Mouse (Mus musculus): ENCODE measurements at regions not wholly inside any gene's neighbourhood (a gene's known extent, or its start where the extent isn't known, plus 50 kb on each side); places are given as distances from the start of the nearest gene placed in this dataset.

DNA sequence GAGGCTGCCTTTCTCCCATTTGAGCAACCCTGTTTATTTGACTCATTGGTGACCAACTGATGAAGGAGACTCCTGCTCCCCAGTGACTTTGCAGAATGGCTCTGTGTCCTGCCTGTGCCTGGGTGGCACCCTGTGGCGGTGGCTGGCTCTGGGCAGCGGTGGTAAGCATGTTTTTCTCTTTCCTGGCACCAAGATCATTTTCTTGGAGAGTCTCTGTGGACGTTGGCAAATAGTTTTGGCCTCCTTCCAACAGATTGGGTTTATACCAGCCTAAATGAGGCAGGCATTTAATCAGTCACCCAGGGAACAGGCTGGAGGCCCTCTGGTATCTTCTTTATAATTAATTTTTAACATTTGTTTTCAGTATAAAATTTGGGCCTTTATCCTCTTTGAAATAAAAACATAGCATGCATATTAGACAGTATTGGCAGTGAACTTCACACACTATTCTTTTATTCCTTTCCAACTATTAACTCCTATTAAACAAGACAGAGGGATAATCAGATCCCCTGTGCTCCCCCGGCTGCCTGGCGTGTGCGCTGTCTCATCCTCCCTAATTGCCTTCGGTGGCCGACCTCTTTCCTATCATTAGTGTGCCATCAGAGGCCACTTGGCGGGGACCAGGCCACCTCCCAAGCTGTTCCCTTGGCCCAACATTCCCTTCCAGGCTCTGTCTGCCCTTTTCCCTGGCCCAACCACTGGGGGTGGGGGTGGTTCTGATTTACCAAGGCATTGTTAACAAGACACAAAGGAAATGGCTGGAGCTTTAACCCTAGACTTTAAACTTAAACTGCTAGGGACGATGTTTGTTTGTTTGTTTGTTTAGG is 111.8 kb upstream of the Topaz1 start:
- Histone ChIP-seq H3K27ac (ENCODE audit: insufficient read depth, low read depth, low read length) (no peak overlapping the region), H3K36me3 (ENCODE audit: control insufficient read depth, insufficient read depth, low read length) (no peaks in the 10 kb centered on the region), H3K27me3 (ENCODE audit: control insufficient read depth, insufficient read depth, low read length) (no peaks in the 10 kb centered on the region), H3K4me3 (ENCODE audit: low read depth, low read length) (no peak overlapping the region), H3K4me1 (ENCODE audit: control insufficient read depth, insufficient read depth, insufficient read length, low read length) (no peaks in the 10 kb centered on the region)
- TF ChIP-seq POLR2A (IDR thresholded peaks at IDR 0.05; ENCODE audit: low read depth, low read length) (no peak), CTCF (IDR thresholded peaks at IDR 0.05; ENCODE audit: extremely low read depth, insufficient read length, insufficient replicate concordance, low read depth, low read length) (no peak)
- WGBS = 26% methylated on average over 10 of the region's 10 CpGs

DNA sequence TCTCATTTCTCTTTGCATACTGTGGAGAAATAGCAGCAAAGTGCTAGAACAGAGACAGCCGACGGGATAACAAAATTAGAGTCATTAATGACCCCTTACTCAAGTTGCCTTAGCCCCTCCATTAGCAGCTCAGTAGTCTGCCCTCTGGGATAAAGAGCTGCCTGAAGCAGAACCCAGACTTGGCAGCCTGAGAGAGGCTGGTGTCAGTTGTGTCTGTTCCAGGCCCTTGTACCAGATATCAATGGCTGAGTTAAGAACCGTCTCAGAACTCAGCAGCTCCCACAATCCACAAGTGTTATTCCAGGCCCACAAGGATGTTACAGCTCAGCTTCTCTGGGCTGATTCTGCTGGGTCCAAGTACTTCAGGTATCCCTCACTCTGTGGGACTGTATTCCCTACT is 109.6 kb upstream of the Topaz1 start:
- H3K4me1 ChIP-seq (ENCODE audit: control insufficient read depth, insufficient read depth, insufficient read length, low read length) = no peaks in the 10 kb centered on the region
- H3K4me3 ChIP-seq (ENCODE audit: low read depth, low read length) = no peak overlapping the region
- no peaks in the 10 kb centered on the region for H3K36me3 ChIP-seq (ENCODE audit: control insufficient read depth, insufficient read depth, low read length)
- no peak for TF ChIP-seq POLR2A (IDR thresholded peaks at IDR 0.05; ENCODE audit: low read depth, low read length)
- TF ChIP-seq CTCF (IDR thresholded peaks at IDR 0.05; ENCODE audit: extremely low read depth, insufficient read length, insufficient replicate concordance, low read depth, low read length) = no peak
- H3K27ac ChIP-seq (ENCODE audit: insufficient read depth, low read depth, low read length) = no peak overlapping the region
- WGBS = 68% methylated on average over 3 of the region's 3 CpGs
- H3K27me3 ChIP-seq (ENCODE audit: control insufficient read depth, insufficient read depth, low read length) = 0 out of 2 replicates have a peak, but pooled peaks cover 3% of the 10 kb centered on the region

DNA sequence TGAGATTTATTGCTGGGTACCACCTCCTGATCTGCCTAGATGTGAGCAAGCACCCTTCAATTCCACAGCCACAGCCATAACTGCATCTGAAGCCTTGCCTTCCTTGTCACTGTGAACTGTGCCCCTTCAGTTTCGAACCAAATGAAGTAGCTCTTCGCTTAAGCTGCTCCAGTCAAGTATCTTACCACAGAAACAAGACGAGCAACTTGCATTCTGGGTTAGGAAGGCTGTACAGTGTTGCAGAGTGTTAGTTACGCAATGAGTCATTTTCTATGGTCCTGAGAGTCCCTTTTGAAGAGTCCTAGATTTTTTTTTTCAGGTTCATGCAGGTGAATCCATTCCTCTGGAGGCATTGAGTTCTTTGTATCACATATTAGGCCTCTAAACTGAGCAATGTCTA is 107.9 kb upstream of the Topaz1 start:
- peaks cover 8% of the 10 kb centered on the region; the same call in 1 of the 2 replicates for H3K27me3 ChIP-seq (ENCODE audit: control insufficient read depth, insufficient read depth, low read length)
- no peaks in the 10 kb centered on the region for H3K36me3 ChIP-seq (ENCODE audit: control insufficient read depth, insufficient read depth, low read length)
- no peak for TF ChIP-seq POLR2A (IDR thresholded peaks at IDR 0.05; ENCODE audit: low read depth, low read length)
- no peak for TF ChIP-seq CTCF (IDR thresholded peaks at IDR 0.05; ENCODE audit: extremely low read depth, insufficient read length, insufficient replicate concordance, low read depth, low read length)
- H3K4me1 ChIP-seq (ENCODE audit: control insufficient read depth, insufficient read depth, insufficient read length, low read length) = no peaks in the 10 kb centered on the region
- H3K27ac ChIP-seq (ENCODE audit: insufficient read depth, low read depth, low read length) = no peak overlapping the region
- WGBS = 72% methylated on average over 4 of the region's 4 CpGs
- H3K4me3 ChIP-seq (ENCODE audit: low read depth, low read length) = no peak overlapping the region

DNA sequence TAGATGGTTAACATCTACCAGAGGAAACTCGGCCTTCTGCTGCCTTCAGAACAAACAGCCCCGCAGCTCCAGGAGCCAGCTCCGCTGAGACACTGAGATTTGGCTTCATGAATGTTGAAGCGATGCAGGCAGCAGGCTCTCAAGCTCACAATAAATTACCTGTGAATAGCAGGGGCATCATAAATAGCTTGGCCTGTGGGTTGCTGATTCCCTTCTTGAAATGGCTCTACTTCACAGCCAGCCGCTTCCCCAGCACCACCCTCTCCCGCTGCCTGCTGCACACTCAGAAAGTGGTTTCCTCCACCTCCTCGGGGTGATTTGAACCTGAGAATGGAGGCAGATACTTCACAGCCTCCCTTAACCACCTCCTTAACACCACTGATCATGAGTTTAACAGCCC is 104.2 kb upstream of the Topaz1 start:
- Histone ChIP-seq H3K36me3 (ENCODE audit: control insufficient read depth, insufficient read depth, low read length) (no peaks in the 10 kb centered on the region), H3K4me3 (ENCODE audit: low read depth, low read length) (no peak overlapping the region), H3K27me3 (ENCODE audit: control insufficient read depth, insufficient read depth, low read length) (peaks cover 8% of the 10 kb centered on the region; the same call in 1 of the 2 replicates), H3K4me1 (ENCODE audit: control insufficient read depth, insufficient read depth, insufficient read length, low read length) (no peaks in the 10 kb centered on the region), H3K27ac (ENCODE audit: insufficient read depth, low read depth, low read length) (no peak overlapping the region)
- 46% methylated on average over 7 of the region's 7 CpGs for WGBS
- TF ChIP-seq POLR2A (IDR thresholded peaks at IDR 0.05; ENCODE audit: low read depth, low read length) = no peak
- TF ChIP-seq CTCF (IDR thresholded peaks at IDR 0.05; ENCODE audit: extremely low read depth, insufficient read length, insufficient replicate concordance, low read depth, low read length) = no peak

DNA sequence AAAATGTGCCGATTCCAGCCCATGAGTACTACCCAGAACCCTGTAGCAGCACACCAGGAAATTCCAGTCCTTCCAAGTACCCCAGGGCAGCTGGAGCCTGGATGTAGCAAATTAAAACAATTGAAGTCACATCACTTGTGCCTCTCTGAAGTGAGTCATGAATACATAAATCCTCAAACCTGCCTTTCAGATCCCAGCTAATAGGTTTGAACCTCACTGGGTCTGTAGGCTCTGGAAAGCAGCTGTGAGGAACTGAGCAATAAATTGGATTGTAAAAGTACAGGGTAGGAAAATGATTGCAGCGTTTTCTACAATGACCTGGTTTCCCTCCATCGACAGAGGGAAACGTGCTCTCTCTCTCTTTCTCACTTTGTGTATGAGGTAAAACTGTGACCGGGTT is 101.6 kb upstream of the Topaz1 start:
- 55% methylated on average over 5 of the region's 5 CpGs for WGBS
- no peaks in the 10 kb centered on the region for H3K4me1 ChIP-seq (ENCODE audit: control insufficient read depth, insufficient read depth, insufficient read length, low read length)
- no peak overlapping the region for H3K4me3 ChIP-seq (ENCODE audit: low read depth, low read length)
- peaks cover 8% of the 10 kb centered on the region; the same call in 1 of the 2 replicates for H3K27me3 ChIP-seq (ENCODE audit: control insufficient read depth, insufficient read depth, low read length)
- no peaks in the 10 kb centered on the region for H3K36me3 ChIP-seq (ENCODE audit: control insufficient read depth, insufficient read depth, low read length)
- H3K27ac ChIP-seq (ENCODE audit: insufficient read depth, low read depth, low read length) = no peak overlapping the region
- no peak for TF ChIP-seq POLR2A (IDR thresholded peaks at IDR 0.05; ENCODE audit: low read depth, low read length)
- TF ChIP-seq CTCF (IDR thresholded peaks at IDR 0.05; ENCODE audit: extremely low read depth, insufficient read length, insufficient replicate concordance, low read depth, low read length) = no peak

DNA sequence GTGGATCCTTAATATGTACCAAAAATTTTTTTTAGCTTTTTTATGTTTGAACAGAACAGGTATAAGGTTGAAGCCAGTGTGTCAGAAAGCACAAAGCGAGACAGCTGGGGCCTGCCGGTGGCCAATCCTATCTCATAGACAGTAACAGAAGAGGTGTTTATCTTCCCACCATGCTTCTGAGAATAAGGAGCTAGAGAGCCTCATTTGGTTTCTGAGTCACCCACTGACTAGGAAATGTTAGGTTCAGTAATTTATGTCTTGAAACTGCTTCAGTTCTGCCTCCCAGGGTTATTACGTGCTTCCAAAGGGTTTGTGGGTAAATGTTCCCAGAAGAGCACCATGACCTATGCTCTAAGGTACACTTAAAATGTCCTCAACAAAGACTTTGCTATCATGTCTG is 96.3 kb upstream of the Topaz1 start:
- TF ChIP-seq POLR2A (IDR thresholded peaks at IDR 0.05; ENCODE audit: low read depth, low read length) (no peak), CTCF (IDR thresholded peaks at IDR 0.05; ENCODE audit: extremely low read depth, insufficient read length, insufficient replicate concordance, low read depth, low read length) (no peak)
- Histone ChIP-seq H3K27ac (ENCODE audit: insufficient read depth, low read depth, low read length) (no peak overlapping the region), H3K4me3 (ENCODE audit: low read depth, low read length) (no peak overlapping the region), H3K36me3 (ENCODE audit: control insufficient read depth, insufficient read depth, low read length) (no peaks in the 10 kb centered on the region), H3K4me1 (ENCODE audit: control insufficient read depth, insufficient read depth, insufficient read length, low read length) (no peaks in the 10 kb centered on the region), H3K27me3 (ENCODE audit: control insufficient read depth, insufficient read depth, low read length) (no peaks in the 10 kb centered on the region)
- WGBS = 75% methylated on average over 3 of the region's 3 CpGs

DNA sequence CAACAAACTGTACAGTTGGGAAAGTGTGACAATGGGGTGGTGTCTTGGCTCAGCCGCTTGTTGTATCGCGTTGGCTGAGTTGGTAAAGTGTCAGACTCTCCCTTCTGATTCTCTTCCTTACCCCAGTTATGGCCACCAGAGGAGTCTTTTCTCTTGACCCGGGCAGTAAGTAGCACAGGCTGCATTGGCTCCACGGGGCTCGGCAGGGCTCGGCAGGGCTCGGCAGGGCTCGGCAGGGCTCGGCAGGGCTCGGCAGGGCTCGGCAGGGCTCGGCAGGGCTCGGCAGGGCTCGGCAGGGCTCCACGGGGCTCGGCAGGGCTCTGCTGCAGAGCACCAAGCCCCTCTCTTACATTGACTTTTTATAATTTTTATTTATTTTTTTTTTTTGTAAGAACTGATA is 91.6 kb upstream of the Topaz1 start:
- Histone ChIP-seq H3K27me3 (ENCODE audit: control insufficient read depth, insufficient read depth, low read length) (no peaks in the 10 kb centered on the region), H3K36me3 (ENCODE audit: control insufficient read depth, insufficient read depth, low read length) (no peaks in the 10 kb centered on the region), H3K4me3 (ENCODE audit: low read depth, low read length) (no peak overlapping the region), H3K4me1 (ENCODE audit: control insufficient read depth, insufficient read depth, insufficient read length, low read length) (no peaks in the 10 kb centered on the region), H3K27ac (ENCODE audit: insufficient read depth, low read depth, low read length) (no peak overlapping the region)
- 59% methylated on average over 17 of the region's 17 CpGs for WGBS
- TF ChIP-seq POLR2A (IDR thresholded peaks at IDR 0.05; ENCODE audit: low read depth, low read length) (no peak), CTCF (IDR thresholded peaks at IDR 0.05; ENCODE audit: extremely low read depth, insufficient read length, insufficient replicate concordance, low read depth, low read length) (no peak)

All from small intestine, adult 2 months (tissue).